Mouse (Mus musculus): ENCODE data around the gene Cox7a2l. TPM values are rescaled to one million over a fixed set of nuclear protein-coding genes. Genes with fewer than 3 reads are reported as not detected.

Cox7a2l gene
- total RNA-seq, 2 experiments from 2014 or later, result 314 to 318 TPM

DNA sequence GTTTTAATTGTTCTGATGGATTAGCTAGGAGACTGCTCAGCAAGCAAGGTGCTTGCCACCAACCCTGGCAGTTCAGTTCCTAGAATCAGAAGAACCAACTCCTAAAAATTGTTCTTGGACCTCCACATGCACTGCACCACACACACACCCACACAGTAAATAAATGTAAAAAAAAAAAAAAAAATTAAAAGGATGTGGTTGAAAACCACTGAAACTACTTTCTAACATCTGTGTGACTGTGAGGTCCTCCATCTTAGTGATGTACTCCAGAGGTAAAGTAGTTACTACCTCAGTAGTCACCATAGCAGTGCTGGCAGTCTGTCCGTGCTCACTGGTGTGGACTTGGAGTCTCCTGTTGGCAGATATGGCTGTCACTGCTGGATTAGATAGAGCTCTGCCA, 59.9 kb downstream of the Cox7a2l start:
- intact Hi-C loops (cut with DNase I), result loop anchor here (5.0 kb wide), 1 partner anchor 185 kb away; no protein-coding TSS in a partner anchor
- DNase-seq, result no peak

DNA sequence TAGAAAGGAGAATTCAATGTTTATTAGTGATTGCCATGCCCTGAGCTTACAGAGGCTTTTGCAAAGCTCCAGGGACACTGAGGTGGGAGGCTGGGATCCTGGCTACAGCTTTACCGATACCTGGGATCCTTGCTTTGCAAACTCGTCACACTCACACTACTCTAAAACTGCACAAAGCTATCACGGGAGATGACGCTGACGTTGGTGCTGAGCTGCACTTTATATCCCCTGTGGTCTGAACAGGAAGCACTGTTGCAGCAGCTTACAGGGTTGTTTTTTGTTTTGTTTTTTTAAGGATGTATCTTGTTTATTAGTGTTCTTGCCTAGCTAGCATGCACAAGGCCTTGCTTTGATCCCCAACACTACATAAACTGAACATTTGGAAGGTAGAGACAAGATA, 63.5 kb downstream of the Cox7a2l start:
- intact Hi-C loops (cut with DNase I), result no loop called here
- peak in 1 of 2 experiments; percentile 7 for DNase-seq

- no peak for DNase-seq
- intact Hi-C loops (cut with DNase I), result no loop called here
These were observed 64.7 kb downstream of the Cox7a2l start for GRCm38 (mm10) chr17:83452451-83452850.

Other genes starting within 250 kb of the Cox7a2l start
- gene Eml4, start 166.4 kb downstream of the Cox7a2l start, total RNA-seq (2021), result 10 to 100 TPM; 10.5 to 12.9 TPM
- not detected for gene Kcng3, start 114.6 kb upstream of the Cox7a2l start, total RNA-seq (2021)
- 10 to 100 TPM; 29.2 to 30.2 TPM for gene Mta3, start 188.8 kb upstream of the Cox7a2l start, total RNA-seq (2021)

All from heart, postnatal 10 days (tissue).